Mouse (Mus musculus) layer of hippocampus, postnatal 10 days (tissue): Measurements from ENCODE around the gene Slc1a2. TPM values are rescaled to one million over a fixed set of nuclear protein-coding genes. Genes with fewer than 3 reads are reported as not detected.

Experiments
- DNase-seq, 2 experiments: peaks; one replicate each; pipeline ENCODE4 v3.0.0; 2021; ENCODE audit warnings: low spot score in 2 of 2
- total RNA-seq, 2 experiments: library from RNA; stranded (reverse); gene quantifications; 2 replicates each; pipeline ENCODE4 v1.2.3; 2021

Slc1a2 gene
- total RNA-seq, 2 experiments from 2014 or later, result 1,474 to 1,476 TPM

- no peak for DNase-seq
Observed at GRCm38 (mm10) chr2:102662911-102663310, 4.5 kb downstream of the Slc1a2 start.

GRCm38 (mm10) chr2:102663339-102663738, 4.9 kb downstream of the Slc1a2 start:
- DNase-seq, result no peak

GRCm38 (mm10) chr2:102663865-102664264, 5.4 kb downstream of the Slc1a2 start:
- no peak for DNase-seq

GRCm38 (mm10) chr2:102667981-102668380, 9.5 kb downstream of the Slc1a2 start:
- no peak for DNase-seq

- no peak for DNase-seq
Observed at GRCm38 (mm10) chr2:102669580-102669979, 11.1 kb downstream of the Slc1a2 start.

GRCm38 (mm10) chr2:102674582-102674981, 16.1 kb downstream of the Slc1a2 start:
- no peak for DNase-seq

- peak; percentile 78 to 80 for DNase-seq
Observed at GRCm38 (mm10) chr2:102675275-102675674, 16.8 kb downstream of the Slc1a2 start.

GRCm38 (mm10) chr2:102676716-102677312, 18.4 kb downstream of the Slc1a2 start:
- DNase-seq, result peak in 1 of 2 experiments; percentile 15

GRCm38 (mm10) chr2:102677400-102677799, 18.9 kb downstream of the Slc1a2 start:
- DNase-seq, result no peak

- no peak for DNase-seq
Observed at GRCm38 (mm10) chr2:102681351-102681750, 22.9 kb downstream of the Slc1a2 start.

GRCm38 (mm10) chr2:102682168-102682567, 23.7 kb downstream of the Slc1a2 start:
- DNase-seq, result peak; percentile 63 to 69

- DNase-seq, result no peak
Observed at GRCm38 (mm10) chr2:102685371-102686107, 27.1 kb downstream of the Slc1a2 start.

- DNase-seq, result no peak
Observed at GRCm38 (mm10) chr2:102686108-102686450, 27.6 kb downstream of the Slc1a2 start.

- DNase-seq, result no peak
Observed at GRCm38 (mm10) chr2:102693556-102693955, 35.1 kb downstream of the Slc1a2 start.

GRCm38 (mm10) chr2:102694750-102695149, 36.3 kb downstream of the Slc1a2 start:
- no peak for DNase-seq

GRCm38 (mm10) chr2:102695541-102695940, 37.1 kb downstream of the Slc1a2 start:
- no peak for DNase-seq

GRCm38 (mm10) chr2:102697732-102698131, 39.3 kb downstream of the Slc1a2 start:
- DNase-seq, result no peak

GRCm38 (mm10) chr2:102699921-102700320, 41.5 kb downstream of the Slc1a2 start:
- DNase-seq, result no peak

GRCm38 (mm10) chr2:102700695-102701094, 42.2 kb downstream of the Slc1a2 start:
- no peak for DNase-seq

- DNase-seq, result no peak
Observed at GRCm38 (mm10) chr2:102701382-102701781, 42.9 kb downstream of the Slc1a2 start.

GRCm38 (mm10) chr2:102703556-102703955, 45.1 kb downstream of the Slc1a2 start:
- no peak for DNase-seq

GRCm38 (mm10) chr2:102704781-102705180, 46.3 kb downstream of the Slc1a2 start:
- DNase-seq, result no peak

- no peak for DNase-seq
Observed at GRCm38 (mm10) chr2:102711511-102711910, 53.1 kb downstream of the Slc1a2 start.
